Mouse (Mus musculus): ENCODE results near the gene Gria4. TPM values are rescaled to one million over a fixed set of nuclear protein-coding genes. Genes with fewer than 3 reads are reported as not detected.
"Not testable (repeated sequence)": the region's sequence is repeated elsewhere in the genome, so short reads cannot be mapped to it uniquely, and the experiment has no call there.

The Gria4 gene
- polyA plus RNA-seq, 1 experiment from 2014 or later = 3.2 TPM

DNA sequence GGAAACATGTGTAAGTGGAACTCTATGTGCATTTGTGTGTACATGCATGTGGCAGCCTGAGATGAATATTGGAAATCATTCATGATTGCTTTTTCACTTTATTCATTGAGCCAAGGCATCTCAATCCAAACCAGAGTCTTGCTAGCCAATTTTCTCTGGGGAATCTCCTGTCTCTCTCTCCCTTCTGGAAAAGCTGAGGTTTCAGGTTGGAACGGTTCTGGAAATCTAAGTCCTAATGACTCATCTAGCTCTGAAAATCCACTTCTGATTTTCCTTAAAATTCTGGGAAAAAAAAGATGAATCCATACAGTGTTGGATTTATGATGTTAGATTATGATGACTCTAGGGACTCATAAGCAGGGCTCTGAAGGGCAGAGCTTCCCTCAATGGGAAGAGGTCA lies 337.8 kb downstream of the Gria4 start:
- H3K27me3 ChIP-seq = peaks cover 11% of the 10 kb centered on the region
- DNase-seq (ENCODE audit: low read depth, low spot score) (no peak), ATAC-seq (no peak)
- no peak for TF ChIP-seq CTCF (IDR thresholded peaks at IDR 0.05)
- CTCF ChIA-PET = interaction anchor here (0.8 to 2.9 kb wide), 3 partner anchors 9 to 18 kb away, joined by 3 to 9 read pairs (median 3); no protein-coding TSS in a partner anchor
- POLR2A ChIA-PET = no interaction called here
- in situ Hi-C loops (cut with MboI; ENCODE audit: low pct_unique_long_range_greater_than_20kb) = no loop called here

DNA sequence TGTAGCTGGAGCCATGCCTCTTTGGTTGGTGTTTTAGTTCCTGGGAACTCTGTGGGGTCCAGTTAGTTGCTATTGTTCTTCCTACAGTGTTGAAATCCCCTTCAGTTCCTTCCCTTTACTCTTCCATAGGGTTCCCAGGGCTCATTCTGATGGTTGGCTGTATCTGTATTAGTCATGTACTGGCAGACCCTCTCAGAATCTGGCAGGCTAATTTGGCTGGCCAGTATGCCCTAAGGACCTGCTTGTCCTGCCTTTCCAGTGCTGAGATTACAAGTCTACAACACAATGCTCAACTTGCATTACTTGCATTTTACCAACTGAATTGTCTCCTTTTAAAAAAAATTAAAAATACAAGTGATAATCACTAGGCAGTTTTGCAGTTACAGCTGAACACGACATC lies 338.4 kb downstream of the Gria4 start:
- no peak for DNase-seq (ENCODE audit: low read depth, low spot score)
- peaks cover 11% of the 10 kb centered on the region for H3K27me3 ChIP-seq
- ChIA-PET POLR2A (no interaction called here), CTCF (interaction anchor here (0.8 to 2.9 kb wide), 4 partner anchors 9 to 18 kb away, joined by 3 to 9 read pairs (median 4); no protein-coding TSS in a partner anchor)
- ATAC-seq = no peak
- in situ Hi-C loops (cut with MboI; ENCODE audit: low pct_unique_long_range_greater_than_20kb) = no loop called here
- no peak for TF ChIP-seq CTCF (IDR thresholded peaks at IDR 0.05)

- ChIA-PET CTCF (interaction anchor here (0.8 to 1.0 kb wide), 3 partner anchors 24 to 1048 kb away, joined by 3 read pairs; no protein-coding TSS in a partner anchor), POLR2A (no interaction called here)
- DNase-seq (ENCODE audit: low read depth, low spot score) (no peak), ATAC-seq (peak; percentile 92)
- TF ChIP-seq CTCF (IDR thresholded peaks at IDR 0.05) = peak; percentile 84
- in situ Hi-C loops (cut with MboI; ENCODE audit: low pct_unique_long_range_greater_than_20kb) = loop anchor here (25.0 kb wide), 1 partner anchor 881 kb away; no protein-coding TSS in a partner anchor
- H3K27me3 ChIP-seq = peaks cover 36% of the 10 kb centered on the region
Measured at GRCm38 (mm10) chr9:4442908-4443307, 353.1 kb downstream of the Gria4 start.

- ATAC-seq; CTCF ChIA-PET; DNase-seq (ENCODE audit: low read depth, low spot score); in situ Hi-C loops (cut with MboI; ENCODE audit: low pct_unique_long_range_greater_than_20kb); POLR2A ChIA-PET; H3K27me3 ChIP-seq: not testable (repeated sequence)
Measured at GRCm38 (mm10) chr9:4400801-4401200, 395.2 kb downstream of the Gria4 start.

DNA sequence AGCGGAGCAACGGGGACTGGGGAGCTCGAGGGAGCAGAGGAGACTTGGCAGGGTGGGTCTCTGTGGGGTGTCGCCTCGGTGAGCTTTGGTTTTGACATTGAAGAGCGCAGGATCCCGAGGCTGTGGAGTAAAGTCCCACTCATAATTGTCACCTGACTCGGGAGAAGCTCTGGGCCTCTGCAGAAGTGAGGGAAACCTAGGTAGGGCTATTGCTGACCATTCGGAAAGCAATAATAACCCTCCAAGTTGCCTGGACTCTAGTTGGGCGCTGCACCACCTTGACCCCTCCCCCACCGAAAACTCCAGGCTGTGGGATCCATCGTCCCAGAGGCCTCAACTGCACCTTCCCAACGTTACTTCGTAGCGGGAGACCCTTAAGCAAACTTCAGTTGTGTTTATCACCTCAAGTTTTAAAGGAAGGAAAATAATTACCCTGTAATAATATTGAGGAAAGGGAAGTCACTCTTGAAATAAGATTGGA lies 419.4 kb downstream of the Gria4 start:
- TF ChIP-seq CTCF (IDR thresholded peaks at IDR 0.05) = no peak
- in situ Hi-C loops (cut with MboI; ENCODE audit: low pct_unique_long_range_greater_than_20kb) = loop anchor here (10.0 kb wide), 1 partner anchor 72 kb away; the partner anchor contains the start of genes Aasdhppt and Kbtbd3
- H3K27me3 ChIP-seq = no peaks in the 10 kb centered on the region
- peak; percentile 54 for ATAC-seq
- peak; percentile 3 for DNase-seq (ENCODE audit: low read depth, low spot score)
- ChIA-PET CTCF (no interaction called here), POLR2A (no interaction called here)

- no peaks in the 10 kb centered on the region for H3K27me3 ChIP-seq
- in situ Hi-C loops (cut with MboI; ENCODE audit: low pct_unique_long_range_greater_than_20kb) = loop anchor here (10.0 kb wide), 1 partner anchor 71 kb away; the partner anchor contains the start of genes Aasdhppt and Kbtbd3
- ChIA-PET CTCF (no interaction called here), POLR2A (no interaction called here)
- TF ChIP-seq CTCF (IDR thresholded peaks at IDR 0.05) = no peak
- DNase-seq (ENCODE audit: low read depth, low spot score) (peak; percentile 95), ATAC-seq (peak; percentile 100)
Measured at GRCm38 (mm10) chr9:4375828-4376639, 420.0 kb downstream of the Gria4 start, which contains the start of gene Msantd4. Msantd4 (plus strand) TSS chr9:4376562.
